Mouse (Mus musculus): ENCODE results near the gene Podxl2.
A peak's percentile ranks its signal among the peaks of the same experiment; 100 is the strongest.

Podxl2 gene

DNA sequence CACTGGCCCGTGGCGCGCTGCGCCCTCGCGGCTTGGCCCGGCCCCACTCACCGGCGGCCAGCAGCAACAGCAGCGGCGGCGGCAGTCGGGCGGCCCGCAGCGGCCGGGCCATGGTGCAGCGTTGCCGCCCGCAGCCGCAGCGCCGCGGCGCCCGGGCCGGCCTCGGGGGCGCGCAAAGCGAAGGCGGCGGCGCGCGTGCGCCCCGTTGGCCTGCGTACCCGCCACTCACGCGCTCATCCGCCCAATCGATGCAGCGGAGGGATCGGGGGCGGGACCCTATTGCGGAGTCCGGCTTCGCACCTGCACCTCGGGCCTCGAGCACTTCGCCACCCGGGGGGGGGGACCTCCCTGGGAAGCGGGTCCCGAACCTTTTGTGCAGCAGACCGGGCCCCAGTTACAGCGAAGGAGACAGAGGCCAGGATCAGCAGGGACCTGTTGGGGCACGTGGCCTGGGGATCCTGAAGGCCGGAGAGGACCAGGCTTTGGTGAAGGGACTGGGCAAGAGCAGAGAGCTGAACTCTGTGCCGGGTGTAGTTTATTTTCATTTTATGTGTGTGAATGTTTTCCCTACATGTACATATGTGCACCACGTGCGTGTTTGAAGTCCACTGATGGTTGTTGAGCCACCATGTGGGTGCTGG, at the start of gene Podxl2:
TSS of gene Podxl2 (minus strand) at position 177 of the 641 bp plus-strand sequence.
- no peak for DNase-seq (ENCODE audit: low read depth, low spot score)

DNA sequence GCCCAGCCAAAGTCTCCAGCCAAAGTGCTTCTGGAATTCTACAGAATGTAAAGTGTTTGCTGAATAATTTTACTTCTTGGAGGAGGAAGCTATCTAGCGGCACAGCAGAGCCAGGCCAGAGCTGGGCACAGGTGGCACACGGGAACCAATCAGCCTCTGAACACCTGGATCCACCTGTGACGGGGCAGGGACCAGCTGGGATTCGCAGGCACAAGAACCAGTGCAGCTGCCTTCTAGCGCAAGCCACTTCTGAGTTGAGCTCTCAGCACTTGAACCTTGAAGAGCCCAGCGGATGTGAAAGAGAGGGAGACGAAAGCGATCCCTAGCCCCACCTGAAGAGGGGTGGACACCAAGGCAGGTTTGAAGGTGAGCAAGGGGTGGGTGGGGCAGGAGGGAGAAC, 44.0 kb upstream of the Podxl2 start:
- no peak for DNase-seq (ENCODE audit: low read depth, low spot score)

DNA sequence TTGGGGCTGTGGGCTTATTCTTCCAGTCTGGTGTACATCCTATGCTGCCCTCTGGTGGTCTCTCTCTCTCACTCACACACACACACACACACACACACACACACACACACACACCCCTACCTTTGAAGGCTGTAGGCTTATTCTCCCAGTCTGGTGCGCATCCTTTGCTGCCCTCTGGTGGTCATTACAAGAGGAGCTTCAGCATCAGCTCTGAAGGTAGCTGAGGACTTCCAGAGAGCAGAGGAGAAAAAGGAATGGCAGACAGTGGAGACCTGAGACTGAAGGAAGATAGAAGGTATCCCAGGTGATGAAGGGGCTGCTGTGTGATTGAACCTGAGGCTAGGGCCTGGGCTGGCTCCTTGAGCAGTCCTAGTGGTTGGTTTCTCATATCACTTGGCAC, 41.3 kb upstream of the Podxl2 start:
- DNase-seq (ENCODE audit: low read depth, low spot score) = no peak

DNA sequence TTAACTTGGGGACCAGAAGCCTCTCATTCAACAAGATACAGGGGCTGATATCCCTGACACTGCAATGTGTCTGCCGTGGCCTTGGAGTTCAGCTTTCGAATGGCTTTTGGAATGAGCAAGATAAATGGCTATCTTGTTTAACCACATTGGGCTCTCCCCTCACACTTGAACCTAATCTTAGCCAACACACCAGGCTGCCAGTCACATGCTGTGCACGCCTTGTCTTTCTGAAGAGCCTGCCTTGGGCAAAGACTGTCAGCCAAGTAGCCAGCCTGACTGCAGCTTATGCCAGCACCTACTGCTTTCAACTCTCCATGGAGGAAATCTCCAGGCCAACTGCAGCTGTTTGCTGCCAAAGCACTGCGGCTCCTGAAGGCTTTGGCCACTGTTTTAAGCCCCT, 40.7 kb upstream of the Podxl2 start:
- DNase-seq (ENCODE audit: low read depth, low spot score) = no peak

DNA sequence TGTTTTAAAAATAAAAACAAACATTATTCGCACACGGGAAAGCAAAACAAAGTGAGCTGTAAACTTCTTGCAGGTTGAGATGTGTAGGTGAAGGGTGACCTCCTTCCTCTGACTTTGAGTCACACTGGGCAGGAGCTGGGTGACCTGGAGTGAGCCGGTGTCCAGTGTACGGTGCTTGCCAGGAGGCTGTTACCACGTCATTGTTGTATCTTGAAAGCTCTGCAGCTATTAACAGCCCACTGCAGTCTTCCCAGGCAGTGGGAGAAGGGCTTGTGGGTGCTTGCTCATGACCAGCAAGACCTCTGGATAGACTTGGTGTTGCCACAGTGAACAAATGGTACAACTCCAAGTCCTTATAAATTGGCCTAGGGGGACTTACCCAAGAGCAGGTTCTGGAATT, 40.0 kb upstream of the Podxl2 start:
- no peak for DNase-seq (ENCODE audit: low read depth, low spot score)

DNA sequence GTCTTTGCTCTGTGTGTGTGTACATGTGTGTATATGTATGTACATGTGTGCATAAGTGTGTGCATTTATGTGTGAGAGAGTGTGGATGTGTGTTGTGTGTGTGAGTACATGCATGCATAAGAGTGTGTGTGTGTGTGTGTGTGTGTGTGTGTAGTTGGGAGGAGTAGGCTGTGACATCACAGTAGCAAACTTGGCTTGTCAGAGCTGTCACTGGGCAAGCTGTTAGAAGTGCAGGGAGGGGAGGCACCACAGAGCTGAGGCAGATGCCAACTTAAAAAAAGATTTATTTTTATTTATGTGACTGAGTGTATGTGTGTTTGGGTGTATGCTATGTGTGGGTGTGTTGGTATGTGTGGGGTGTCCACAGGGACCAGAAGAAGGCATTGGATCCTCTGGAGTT, 38.6 kb upstream of the Podxl2 start:
- no peak for DNase-seq (ENCODE audit: low read depth, low spot score)

DNA sequence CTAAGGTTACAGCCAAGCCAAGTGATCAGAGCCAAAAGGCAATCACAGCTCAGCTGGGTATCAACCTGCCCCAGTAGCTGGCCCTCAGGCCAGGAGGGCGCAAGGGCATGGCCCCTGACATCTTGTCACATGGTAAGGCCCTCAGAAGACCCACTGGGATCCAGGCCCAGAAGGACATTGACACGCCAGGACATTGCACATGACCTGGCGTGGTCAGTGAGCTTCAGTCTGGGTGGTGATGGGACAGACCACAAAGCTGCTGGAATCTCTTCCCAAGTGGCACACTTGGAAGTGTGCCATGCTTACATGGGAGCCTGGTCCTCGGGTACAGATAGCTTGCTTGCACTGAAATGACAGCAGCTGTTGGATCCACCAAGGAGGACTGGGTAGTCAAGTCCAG, 38.2 kb upstream of the Podxl2 start:
- no peak for DNase-seq (ENCODE audit: low read depth, low spot score)

DNA sequence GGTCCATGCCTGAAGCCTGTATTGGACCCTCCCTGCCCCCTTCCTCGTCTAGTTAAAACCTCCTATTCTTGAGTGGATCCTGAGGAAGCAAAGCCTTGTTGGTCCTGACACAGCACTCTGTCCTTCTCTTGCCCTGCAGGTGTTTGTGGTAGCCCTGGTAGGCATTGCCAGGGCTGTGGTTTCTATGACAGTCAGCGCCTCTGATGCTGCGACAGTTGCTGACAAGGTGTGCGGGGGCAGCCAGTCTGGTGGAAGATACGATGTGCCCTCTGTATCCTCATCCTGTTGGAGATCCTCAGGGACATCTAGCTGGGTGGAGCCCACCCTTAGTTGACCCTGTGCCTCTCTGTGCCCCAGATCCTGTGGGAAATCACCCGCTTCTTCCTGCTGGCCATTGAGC, 34.3 kb upstream of the Podxl2 start:
- DNase-seq (ENCODE audit: low read depth, low spot score) = no peak

DNA sequence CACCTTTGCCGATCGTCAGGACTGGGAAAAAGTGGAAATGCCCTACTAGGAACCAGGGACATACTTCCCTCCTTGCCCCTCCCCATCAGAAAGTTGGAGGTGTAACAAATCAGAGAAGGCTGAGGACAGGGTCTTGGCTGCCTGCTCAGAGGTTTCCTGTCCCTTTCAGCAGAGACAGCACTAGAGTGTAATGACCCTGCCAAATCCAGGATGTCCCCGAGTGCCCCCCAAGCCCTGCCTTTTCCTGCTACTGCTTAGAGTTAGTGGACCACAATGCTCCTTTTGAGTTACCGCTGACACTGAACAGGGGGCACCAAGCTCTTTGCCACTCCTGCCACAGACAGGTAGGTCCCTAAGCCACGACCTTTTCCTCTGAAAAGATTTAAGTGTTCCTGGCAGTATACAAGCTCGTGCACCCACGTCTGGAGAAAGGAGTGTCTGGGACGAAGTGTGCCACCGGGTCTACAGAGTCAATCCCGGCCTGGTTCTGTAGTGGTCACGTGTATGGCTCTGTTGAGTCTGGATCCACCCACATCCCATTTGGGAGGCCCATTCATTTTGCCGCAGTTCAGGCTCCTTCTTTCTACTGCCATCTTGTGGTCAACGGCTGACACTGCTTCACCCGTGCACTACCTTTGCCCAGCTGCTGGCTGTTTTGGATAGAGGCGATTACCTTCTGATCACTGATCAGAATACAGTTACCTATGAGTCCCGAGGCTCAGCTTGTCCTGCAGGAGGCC, 31.7 kb upstream of the Podxl2 start:
- peak; percentile 60 for DNase-seq (ENCODE audit: low read depth, low spot score)

DNA sequence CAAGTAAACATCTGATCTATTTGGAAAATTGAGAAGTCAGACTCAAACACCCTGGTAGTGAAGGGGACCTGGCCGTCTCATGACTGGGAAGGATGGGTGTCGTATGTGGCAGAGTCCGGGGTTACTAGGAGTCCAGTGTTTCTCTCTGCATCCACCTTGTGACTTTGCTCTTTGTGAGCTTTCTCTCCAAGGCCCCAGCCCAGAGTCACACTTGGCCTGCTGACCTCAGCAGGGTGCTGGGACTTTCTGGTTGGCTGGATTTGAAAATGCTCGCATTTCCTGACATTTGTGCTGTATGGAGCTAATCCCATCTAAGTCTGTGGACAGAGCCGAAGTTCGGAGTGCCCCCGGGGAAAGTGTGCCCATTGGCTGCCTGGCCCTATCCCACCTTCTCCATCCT, 30.2 kb upstream of the Podxl2 start:
- DNase-seq (ENCODE audit: low read depth, low spot score) = no peak

DNA sequence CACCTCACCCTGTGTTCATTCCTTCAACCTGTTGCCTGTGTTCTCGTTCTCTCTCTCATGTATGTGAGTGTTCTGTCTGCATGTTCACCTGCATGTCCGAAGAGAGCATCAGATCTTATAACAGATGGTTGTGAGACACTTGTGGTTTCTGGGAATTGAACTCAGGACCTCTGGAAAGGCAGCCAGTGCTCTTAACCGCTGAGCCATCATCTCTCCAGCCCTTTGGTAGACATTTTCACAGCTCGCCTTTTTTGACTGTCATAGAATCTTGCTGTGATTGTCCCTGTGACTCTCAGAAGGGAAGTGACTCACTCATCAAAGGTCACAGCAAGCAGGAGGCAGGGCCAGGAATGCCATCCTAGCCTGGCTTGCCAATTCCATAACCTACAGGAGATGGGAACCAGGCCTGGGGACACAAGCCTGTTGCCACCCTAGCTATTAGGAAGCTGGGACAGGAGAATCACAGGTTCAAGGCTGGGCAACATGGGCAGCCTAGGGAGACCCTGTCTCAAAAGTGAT, 29.7 kb upstream of the Podxl2 start:
- DNase-seq (ENCODE audit: low read depth, low spot score) = no peak

DNA sequence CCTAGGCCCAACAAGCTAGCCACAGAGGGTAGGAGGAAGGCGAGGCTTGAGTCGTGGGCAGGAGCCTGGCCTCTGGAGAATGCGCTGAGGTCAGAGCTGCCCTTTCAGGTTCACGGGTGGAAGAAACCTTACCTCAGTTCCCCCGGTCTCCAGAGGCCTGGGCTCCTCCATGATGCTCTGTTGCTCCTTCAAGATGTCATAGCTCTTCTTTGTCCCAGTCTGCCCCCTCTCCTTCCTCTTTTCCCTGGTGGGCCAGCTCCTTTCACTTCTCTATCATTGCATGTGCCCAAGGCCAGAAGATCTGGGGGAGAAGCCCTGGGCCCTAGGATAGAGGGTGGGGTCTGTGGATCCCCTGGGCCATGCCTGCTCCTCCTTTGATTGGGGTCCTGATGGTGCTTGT, 28.9 kb upstream of the Podxl2 start:
- DNase-seq (ENCODE audit: low read depth, low spot score) = no peak

DNA sequence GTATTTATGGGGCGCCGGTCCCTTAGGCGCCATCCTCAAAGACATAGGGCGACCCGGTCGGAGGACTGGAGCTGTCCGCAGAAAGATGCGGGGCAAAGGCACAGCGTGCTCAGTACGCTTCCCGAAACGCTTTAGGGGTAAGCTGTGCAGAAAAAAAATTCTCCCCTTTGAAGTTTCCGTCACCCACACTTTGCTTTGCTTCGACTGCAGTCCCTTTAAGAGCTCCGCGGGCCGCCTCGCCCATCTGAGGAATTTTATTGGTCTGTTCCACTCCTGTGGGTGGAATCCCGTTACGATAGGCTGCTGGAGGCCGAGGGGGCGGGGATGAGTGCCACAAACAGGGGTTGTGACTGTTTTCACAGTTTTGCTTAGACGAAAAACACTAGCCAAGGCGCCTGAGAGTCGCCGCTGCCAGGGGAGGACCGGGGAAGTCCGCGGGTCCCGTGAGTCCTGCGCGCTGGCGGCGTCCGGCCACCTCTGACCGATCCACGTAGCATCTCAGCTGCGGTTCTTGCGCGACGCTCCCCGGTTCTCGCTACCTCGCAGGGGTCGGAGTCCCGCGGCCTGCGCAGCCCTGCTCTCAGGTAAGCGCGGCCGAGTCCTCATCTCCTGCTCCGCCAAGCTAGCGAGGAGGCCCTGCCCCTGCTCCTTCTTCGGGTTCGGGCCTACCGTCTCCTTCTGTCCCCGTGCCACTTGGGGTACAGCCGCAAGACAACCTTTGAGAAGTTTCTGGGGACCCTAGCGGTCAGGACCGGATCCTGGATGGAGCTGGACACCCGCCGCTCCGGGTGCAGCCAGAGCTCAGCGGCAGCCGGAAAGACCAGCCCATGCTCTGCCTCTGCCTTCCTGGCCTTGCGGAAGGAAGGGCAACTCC, 27.3 kb upstream of the Podxl2 start, which contains the start of gene Tpra1:
TSS of gene Tpra1 (plus strand) at position 305 of the 874 bp plus-strand sequence.
- peak; percentile 81 for DNase-seq (ENCODE audit: low read depth, low spot score)

DNA sequence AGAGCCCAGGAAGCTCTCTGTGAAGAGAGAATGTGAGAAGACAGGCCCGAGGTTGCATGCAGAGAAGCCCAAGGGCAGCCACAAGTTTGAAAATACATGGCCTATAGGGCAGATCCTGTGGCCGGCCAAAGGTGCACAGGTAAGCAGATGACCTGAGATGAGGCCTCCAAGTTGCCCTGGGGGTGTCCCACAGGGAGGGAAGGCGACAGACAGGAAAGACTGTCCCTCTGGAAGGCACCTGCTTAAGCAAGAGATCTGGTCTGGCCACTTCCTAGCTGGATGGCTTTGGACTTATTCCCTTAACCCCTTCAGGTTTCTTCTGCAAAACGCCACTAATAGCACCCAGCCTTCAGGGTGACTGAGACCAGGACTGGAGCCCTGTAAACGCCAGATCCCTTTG, 26.6 kb upstream of the Podxl2 start:
- DNase-seq (ENCODE audit: low read depth, low spot score) = no peak

DNA sequence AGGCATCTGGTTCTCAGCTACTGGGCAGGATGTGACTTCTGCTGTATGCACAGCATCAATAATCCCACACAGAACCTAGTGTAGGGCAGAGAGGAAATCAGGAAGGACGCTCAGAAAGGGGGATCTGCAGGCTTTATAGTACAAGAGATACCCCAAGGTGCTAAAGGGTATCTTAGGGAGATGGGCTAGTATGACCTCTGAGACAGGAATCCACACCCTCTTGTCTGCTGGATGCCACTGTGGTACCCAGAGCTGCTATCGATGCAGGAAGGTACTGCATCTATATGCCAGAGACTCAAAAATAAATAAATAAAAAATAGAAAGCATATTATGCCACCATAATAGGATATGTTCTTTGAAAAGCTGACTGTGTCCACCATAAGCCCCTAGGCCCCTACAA, 24.8 kb upstream of the Podxl2 start:
- DNase-seq (ENCODE audit: low read depth, low spot score) = no peak

DNA sequence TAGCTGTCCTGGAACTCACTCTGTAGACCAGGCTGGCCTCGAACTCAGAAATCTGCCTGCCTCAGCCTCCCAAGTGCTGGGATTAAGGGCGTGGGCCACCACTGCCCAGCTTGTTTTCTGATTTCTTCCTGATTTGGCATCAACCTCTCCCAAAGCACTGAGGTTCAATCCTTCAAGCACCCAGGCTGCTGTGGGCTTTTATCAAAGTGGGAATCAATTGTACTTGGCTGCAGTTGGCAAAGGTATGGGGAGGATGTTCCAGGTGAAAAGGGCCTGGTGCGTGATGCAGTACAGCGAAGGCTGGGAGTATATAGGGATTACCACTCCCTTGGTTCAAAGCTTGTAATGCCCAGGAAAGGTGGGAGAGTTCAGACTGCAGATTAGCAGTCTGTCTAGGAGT, 24.2 kb upstream of the Podxl2 start:
- DNase-seq (ENCODE audit: low read depth, low spot score) = no peak

DNA sequence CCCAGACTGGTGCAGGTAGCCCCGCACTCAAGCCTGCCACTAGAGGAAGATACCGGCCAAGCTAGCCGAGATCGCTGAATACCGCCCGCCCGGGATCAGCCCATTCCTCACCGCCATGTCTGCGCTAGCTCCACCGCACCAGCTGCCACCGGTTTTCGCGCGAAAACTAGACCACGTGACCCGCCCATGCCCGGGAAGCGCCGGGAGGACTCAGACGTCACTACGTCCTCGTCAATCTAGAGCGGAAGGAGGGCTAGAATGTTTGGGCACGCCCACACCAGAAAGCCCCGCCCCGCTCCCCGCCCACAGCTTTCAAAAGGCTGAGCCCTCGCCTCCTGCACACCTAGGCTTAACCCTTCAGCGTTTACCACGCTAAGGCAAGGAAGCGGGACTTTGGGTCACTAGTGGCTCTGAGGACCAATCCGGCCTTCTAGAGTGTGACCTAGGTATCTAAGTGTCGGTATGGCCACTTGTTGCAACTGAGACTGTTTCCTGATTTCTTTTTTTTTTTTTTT, 23.7 kb upstream of the Podxl2 start, which contains the start of gene Mcm2:
TSS of gene Mcm2 (minus strand) at position 247 of the 515 bp plus-strand sequence.
- DNase-seq (ENCODE audit: low read depth, low spot score) = peak; percentile 90

DNA sequence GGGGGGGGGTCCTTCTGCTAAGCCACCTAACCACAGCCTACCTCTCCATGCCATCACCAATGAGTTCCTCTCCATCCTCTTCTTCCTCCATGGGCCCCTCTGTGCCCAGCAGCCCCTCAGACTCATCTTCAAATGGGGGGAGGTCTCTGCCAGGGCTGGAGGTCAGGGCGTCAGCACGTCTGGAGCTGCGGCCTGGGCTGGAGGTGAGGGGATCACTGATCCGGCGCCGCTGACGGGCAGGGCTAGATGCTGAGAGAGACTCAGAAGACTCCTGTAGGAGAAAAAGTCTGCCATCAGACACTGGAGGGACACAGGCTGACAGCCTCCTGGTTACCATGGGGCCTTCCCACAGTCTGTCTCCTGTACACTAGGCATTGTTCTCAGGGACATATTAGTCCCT, 22.4 kb upstream of the Podxl2 start:
- no peak for DNase-seq (ENCODE audit: low read depth, low spot score)

DNA sequence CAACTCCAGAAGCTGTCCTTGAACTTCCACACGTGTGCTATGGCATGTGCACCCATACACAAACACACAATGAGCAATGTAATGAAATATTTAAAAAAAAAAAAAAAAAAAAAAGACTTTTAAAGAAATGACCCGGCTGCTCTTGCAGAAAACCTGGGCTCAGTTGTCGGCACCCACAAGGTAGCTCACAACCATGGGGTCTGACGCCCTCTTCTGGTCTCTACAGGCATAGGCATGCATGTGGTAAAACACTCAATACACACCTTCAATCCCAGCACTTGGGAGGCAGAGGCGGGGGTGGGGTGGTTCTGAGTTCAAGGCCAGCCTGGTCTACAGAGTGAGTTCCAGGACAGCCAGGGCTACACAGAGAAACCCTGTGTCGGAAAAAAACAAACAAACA, 21.1 kb upstream of the Podxl2 start:
- DNase-seq (ENCODE audit: low read depth, low spot score) = no peak

DNA sequence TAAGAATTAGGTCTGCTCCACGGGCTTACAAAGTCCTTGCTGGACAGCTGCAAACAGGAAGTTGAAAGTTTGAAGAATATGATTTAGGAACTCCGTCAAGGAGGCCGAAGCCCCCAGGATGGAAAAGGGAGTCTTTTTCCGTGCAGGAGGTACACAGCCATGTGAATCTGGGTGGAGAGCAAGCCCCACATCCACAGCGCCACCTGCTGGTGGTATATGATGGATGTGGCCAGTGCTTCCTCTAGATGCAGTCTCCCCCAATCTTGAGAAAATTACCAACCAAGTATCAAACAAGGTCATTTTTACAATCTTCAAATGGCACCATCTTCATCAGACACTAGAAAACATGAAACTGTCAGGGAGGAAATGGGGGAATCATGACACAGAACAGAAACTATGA, 18.7 kb upstream of the Podxl2 start:
- DNase-seq (ENCODE audit: low read depth, low spot score) = no peak

DNA sequence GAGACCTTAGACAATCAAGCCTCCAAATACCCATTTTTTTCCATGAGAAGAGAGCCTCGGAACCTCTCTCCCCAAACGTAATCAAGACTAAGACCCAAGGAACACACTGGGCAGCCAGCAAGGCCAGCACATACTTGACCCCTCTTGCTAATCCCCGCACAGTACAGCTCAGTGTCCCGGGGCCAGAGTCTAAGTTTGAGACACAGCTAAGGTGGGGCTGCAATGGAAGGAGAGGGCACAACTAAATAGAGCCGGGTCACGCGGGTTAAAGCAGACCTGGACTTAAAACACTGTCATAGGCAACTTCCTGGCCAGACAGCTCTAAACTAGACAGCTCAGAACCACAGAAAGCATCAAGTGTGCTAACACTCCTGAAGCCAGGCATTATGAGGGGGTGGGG, 16.0 kb upstream of the Podxl2 start:
- DNase-seq (ENCODE audit: low read depth, low spot score) = no peak
